Mouse (Mus musculus) neural tube, embryonic 11.5 days (tissue): Measurements from ENCODE around the gene Qser1. TPM values are rescaled to one million over a fixed set of nuclear protein-coding genes. Genes with fewer than 3 reads are reported as not detected.

Experiments used
- ATAC-seq: fragments of 200-750 bp; cut with Nextera tagmentation; 2 replicates; pipeline ENCODE4 v1.8.0; 2017; ENCODE audit warnings: moderate number of reproducible peaks, mild to moderate bottlenecking, moderate TSS enrichment, moderate library complexity; ENCODE audit not compliant: insufficient read depth, low FRiP score, low TSS enrichment
- DNase-seq: peaks from one replicate; pipeline ENCODE4 v3.0.0-alpha.2; 2015; ENCODE audit warnings: low spot score
- H3K27ac ChIP-seq: fragments of 300-500 bp; sonication (generic); 2 replicates; pipeline ENCODE4 v1.5.1; 2014; ENCODE audit warnings: low read depth, mild to moderate bottlenecking, low read length
- H3K27me3 ChIP-seq: fragments of 300-500 bp; sonication (generic); 2 replicates; pipeline ENCODE4 v1.6.1; 2014; ENCODE audit warnings: mild to moderate bottlenecking, low read length, mixed read lengths; ENCODE audit not compliant: control insufficient read depth, insufficient read depth
- H3K36me3 ChIP-seq: fragments of 300-500 bp; sonication (generic); 2 replicates; pipeline ENCODE4 v1.6.1; 2014; ENCODE audit warnings: mild to moderate bottlenecking, low read length, moderate library complexity, mixed read lengths; ENCODE audit not compliant: control insufficient read depth, insufficient read depth
- H3K4me1 ChIP-seq: fragments of 300-500 bp; sonication (generic); 2 replicates; pipeline ENCODE4 v1.6.1; 2014; ENCODE audit warnings: low read length, mixed read lengths; ENCODE audit not compliant: control insufficient read depth, insufficient read depth
- H3K4me2 ChIP-seq: fragments of 300-500 bp; sonication (generic); 2 replicates; pipeline ENCODE4 v1.6.1; 2014; ENCODE audit warnings: low read depth, mild to moderate bottlenecking, moderate library complexity
- H3K4me3 ChIP-seq: fragments of 300-500 bp; sonication (generic); 2 replicates; pipeline ENCODE4 v1.5.1; 2014; ENCODE audit warnings: low read depth, low read length
- H3K9ac ChIP-seq: fragments of 300-500 bp; sonication (generic); 2 replicates; pipeline ENCODE4 v1.6.1; 2014; ENCODE audit warnings: mild to moderate bottlenecking, low read length
- H3K9me3 ChIP-seq: fragments of 300-500 bp; sonication (generic); 2 replicates; pipeline ENCODE4 v1.6.1; 2016; ENCODE audit warnings: low read length; ENCODE audit not compliant: control insufficient read depth
- WGBS: fragments of 180-500 bp; shearing (Covaris S2); extraction: QIAGEN DNeasy Blood & Tissue Kit; methylation state at CpG from one replicate; pipeline ENCODE4 v1.1.7; 2014; 5-methylcytosine and 5-hydroxymethylcytosine counted together
- polyA plus RNA-seq: library from polyadenylated mRNA; unstranded; fragments of >200 nt; fragmentation: Nextera tagmentation; extraction: Ambion mirVana; gene quantifications from 2 replicates; pipeline ENCODE4 v1.2.1, GENCODE M21; 2014

Qser1 gene
- polyA plus RNA-seq, 1 experiment from 2014 or later = 14.8 TPM

DNA sequence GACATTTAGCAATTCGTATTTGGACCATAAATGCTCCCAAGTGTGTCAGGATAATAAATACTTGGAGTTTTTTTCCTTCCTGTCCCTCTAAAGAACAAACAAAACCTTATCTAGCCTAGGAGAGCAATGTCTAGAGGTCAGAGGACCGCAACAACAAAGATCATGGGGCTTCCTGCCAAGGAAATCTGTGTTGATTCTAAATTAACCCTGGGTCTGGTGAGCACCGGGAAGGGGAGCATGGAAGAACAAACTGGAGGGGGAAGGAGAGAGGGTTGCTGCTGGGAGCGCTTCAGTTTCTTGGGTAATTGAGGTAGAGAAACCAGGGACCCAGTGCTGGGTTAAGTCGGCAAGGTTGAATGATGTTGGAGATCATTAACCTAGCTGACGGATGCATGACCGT, 73.4 kb downstream of the Qser1 start:
- H3K36me3 ChIP-seq = no peaks in the 10 kb centered on the region
- no peak overlapping the region for H3K9ac ChIP-seq
- H3K4me3 ChIP-seq = peak overlapping the region; percentile 74
- peak overlapping the region; percentile 96 for H3K4me2 ChIP-seq
- 0 out of 2 replicates have a peak, but pooled peaks cover 5% of the 10 kb centered on the region for H3K4me1 ChIP-seq
- DNase-seq (no peak), ATAC-seq (no peak)
- H3K27ac ChIP-seq = no peak overlapping the region
- 8% methylated on average over 7 of the region's 7 CpGs for WGBS
- peaks cover 8% of the 10 kb centered on the region for H3K27me3 ChIP-seq
- H3K9me3 ChIP-seq = no peaks in the 10 kb centered on the region

- peak within 1 kb of the TSS; percentile 74 for H3K4me3 ChIP-seq
- no peaks in the 10 kb centered on the region for H3K36me3 ChIP-seq
- 1% methylated on average over 29 of the region's 31 CpGs for WGBS
- H3K4me2 ChIP-seq = peak within 1 kb of the TSS; percentile 96
- peak; percentile 86 for DNase-seq
- H3K4me1 ChIP-seq = 0 out of 2 replicates have a peak, but pooled peaks cover 5% of the 10 kb centered on the region
- peak within 1 kb of the TSS; percentile 77 for H3K9ac ChIP-seq
- peak; percentile 89 for ATAC-seq
- no peak within 1 kb of the TSS for H3K27ac ChIP-seq
- H3K27me3 ChIP-seq = peaks cover 8% of the 10 kb centered on the region
- no peaks in the 10 kb centered on the region for H3K9me3 ChIP-seq
Observed at GRCm38 (mm10) chr2:104742741-104743064, 73.9 kb downstream of the Qser1 start, which contains the start of gene Depdc7. TSS of gene Depdc7 (minus strand) at chr2:104742878.

GRCm38 (mm10) chr2:104741896-104742740, 74.4 kb downstream of the Qser1 start:
- Histone ChIP-seq H3K4me2 (peak overlapping the region; percentile 96), H3K36me3 (no peaks in the 10 kb centered on the region), H3K9me3 (no peaks in the 10 kb centered on the region), H3K4me1 (0 out of 2 replicates have a peak, but pooled peaks cover 5% of the 10 kb centered on the region), H3K27me3 (peaks cover 8% of the 10 kb centered on the region), H3K27ac (no peak overlapping the region), H3K4me3 (peak overlapping the region; percentile 74), H3K9ac (peak overlapping the region; percentile 77)
- ATAC-seq (peak; percentile 32; the same call in 1 of the 2 replicates), DNase-seq (no peak)
- 7% methylated on average over 39 of the region's 46 CpGs for WGBS

- peaks cover 8% of the 10 kb centered on the region for H3K27me3 ChIP-seq
- H3K9ac ChIP-seq = no peak overlapping the region
- H3K4me1 ChIP-seq = 0 out of 2 replicates have a peak, but pooled peaks cover 5% of the 10 kb centered on the region
- no peak overlapping the region for H3K4me3 ChIP-seq
- H3K36me3 ChIP-seq = no peaks in the 10 kb centered on the region
- H3K9me3 ChIP-seq = no peaks in the 10 kb centered on the region
- H3K27ac ChIP-seq = no peak overlapping the region
- no peak for DNase-seq
- no peak for ATAC-seq
- no peak overlapping the region; the same call in 1 of the 2 replicates for H3K4me2 ChIP-seq
- 36% methylated on average over 7 of the region's 7 CpGs for WGBS
Observed at GRCm38 (mm10) chr2:104741015-104741758, 75.4 kb downstream of the Qser1 start.

DNA sequence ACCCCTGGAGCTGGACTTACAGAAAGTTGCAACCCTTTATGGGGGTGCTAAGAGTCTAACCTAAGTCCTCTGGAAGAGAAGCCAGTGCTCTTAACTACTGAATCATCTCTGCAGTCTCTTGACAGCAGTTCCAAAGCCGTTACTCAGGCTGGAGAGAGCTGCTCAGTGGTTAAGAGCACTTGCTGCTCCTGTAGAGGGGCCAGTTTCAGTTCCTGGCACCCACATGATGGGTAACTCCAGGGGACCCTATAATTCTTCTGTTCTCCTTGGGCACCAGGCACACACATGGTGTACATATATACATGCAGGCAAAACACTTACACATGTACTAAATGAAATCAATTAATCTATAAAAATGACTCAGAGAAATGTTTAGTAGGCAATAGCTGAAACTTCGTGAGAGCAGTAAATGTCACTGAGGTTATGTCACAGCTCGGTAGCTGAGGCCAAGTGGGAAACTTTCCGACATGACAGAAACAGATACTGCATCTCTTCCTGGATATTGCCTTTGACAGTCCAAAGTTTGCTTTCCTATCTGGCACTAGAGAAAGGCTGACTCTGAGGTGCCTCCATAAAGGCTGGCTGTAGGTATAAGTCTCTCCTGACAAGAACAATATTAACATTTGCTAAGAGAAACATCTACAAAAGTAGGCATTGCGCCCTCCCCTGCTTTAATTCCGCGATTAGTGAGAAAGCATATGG, 76.2 kb downstream of the Qser1 start:
- no peak for ATAC-seq
- Histone ChIP-seq H3K27ac (no peak overlapping the region), H3K4me3 (no peak overlapping the region), H3K9me3 (no peaks in the 10 kb centered on the region), H3K4me2 (no peak overlapping the region), H3K36me3 (no peaks in the 10 kb centered on the region), H3K27me3 (peaks cover 8% of the 10 kb centered on the region), H3K9ac (no peak overlapping the region), H3K4me1 (0 out of 2 replicates have a peak, but pooled peaks cover 5% of the 10 kb centered on the region)
- WGBS = 52% methylated on average over 7 of the region's 7 CpGs
- DNase-seq = no peak

DNA sequence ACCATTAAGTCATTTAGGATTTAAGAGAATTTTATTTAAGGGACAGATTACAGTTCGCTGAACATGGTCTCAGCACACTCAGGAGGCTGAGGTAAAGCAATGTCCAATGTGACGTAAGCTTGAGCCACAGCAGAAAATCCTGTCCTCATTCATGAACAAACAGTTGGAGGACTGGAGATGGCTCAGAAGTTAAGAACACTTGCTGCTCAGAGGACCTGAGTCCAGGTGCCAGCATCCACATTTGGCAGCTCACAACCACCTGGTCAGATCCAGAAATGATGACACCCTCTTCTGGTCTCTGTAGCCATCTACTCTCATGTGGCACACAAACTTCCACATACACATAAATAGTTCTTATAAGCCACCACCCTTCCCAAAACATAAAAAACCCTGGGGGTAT, 76.9 kb downstream of the Qser1 start:
- Histone ChIP-seq H3K9me3 (no peaks in the 10 kb centered on the region), H3K4me3 (no peak overlapping the region), H3K9ac (no peak overlapping the region), H3K36me3 (no peaks in the 10 kb centered on the region), H3K4me1 (0 out of 2 replicates have a peak, but pooled peaks cover 5% of the 10 kb centered on the region), H3K4me2 (no peak overlapping the region), H3K27me3 (peaks cover 8% of the 10 kb centered on the region), H3K27ac (no peak overlapping the region)
- ATAC-seq (no peak), DNase-seq (no peak)
- 93% methylated on average over 2 of the region's 2 CpGs for WGBS

GRCm38 (mm10) chr2:104736241-104736640, 80.3 kb downstream of the Qser1 start:
- ATAC-seq = no peak
- WGBS = 82% methylated on average over 7 of the region's 7 CpGs
- H3K9me3 ChIP-seq = no peaks in the 10 kb centered on the region
- H3K4me3 ChIP-seq = no peak overlapping the region
- no peaks in the 10 kb centered on the region for H3K36me3 ChIP-seq
- no peak for DNase-seq
- H3K9ac ChIP-seq = no peak overlapping the region
- H3K4me2 ChIP-seq = no peak overlapping the region
- no peak overlapping the region for H3K27ac ChIP-seq
- H3K27me3 ChIP-seq = no peaks in the 10 kb centered on the region
- H3K4me1 ChIP-seq = no peaks in the 10 kb centered on the region

- no peak overlapping the region for H3K9ac ChIP-seq
- 82% methylated on average over 7 of the region's 7 CpGs for WGBS
- H3K4me2 ChIP-seq = no peak overlapping the region
- no peaks in the 10 kb centered on the region for H3K27me3 ChIP-seq
- H3K9me3 ChIP-seq = no peaks in the 10 kb centered on the region
- DNase-seq = no peak
- no peak overlapping the region for H3K27ac ChIP-seq
- no peak for ATAC-seq
- H3K4me3 ChIP-seq = no peak overlapping the region
- no peaks in the 10 kb centered on the region for H3K4me1 ChIP-seq
- no peaks in the 10 kb centered on the region for H3K36me3 ChIP-seq
Observed at GRCm38 (mm10) chr2:104732562-104733256, 83.9 kb downstream of the Qser1 start.
